Mouse (Mus musculus): ENCODE measurements at regions not wholly inside any gene's neighbourhood (a gene's known extent, or its start where the extent isn't known, plus 50 kb on each side); places are given as distances from the start of the nearest gene placed in this dataset.

- ATAC-seq = peak; percentile 59; the same call in 1 of the 2 replicates
Measured at GRCm38 (mm10) chr4:137128152-137128551, 79.6 kb upstream of the Zbtb40 start.

GRCm38 (mm10) chr4:137121684-137122083 is 73.1 kb upstream of the Zbtb40 start:
- H3K4me1 ChIP-seq = peaks cover 15% of the 10 kb centered on the region
- no peaks in the 10 kb centered on the region for H3K36me3 ChIP-seq (ENCODE audit: poor library complexity, severe bottlenecking)
- H3K4me3 ChIP-seq = no peak overlapping the region
- H3K27me3 ChIP-seq = peaks cover 9% of the 10 kb centered on the region; the same call in 1 of the 2 replicates
- no peak for ATAC-seq
- 56% methylated on average over 10 of the region's 10 CpGs for WGBS
- no peaks in the 10 kb centered on the region for H3K9me3 ChIP-seq (replicated peaks)
- H3K4me2 ChIP-seq = no peak overlapping the region
- no peak overlapping the region for H3K27ac ChIP-seq
- no peak overlapping the region for H3K9ac ChIP-seq

More at GRCm38 (mm10) chr4:137128152-137128551, 79.6 kb upstream of the Zbtb40 start:
- Histone ChIP-seq H3K4me3 (no peak overlapping the region), H3K36me3 (ENCODE audit: poor library complexity, severe bottlenecking) (no peaks in the 10 kb centered on the region), H3K9ac (peak overlapping the region; percentile 34; the same call in 1 of the 2 replicates), H3K4me2 (no peak overlapping the region), H3K9me3 (replicated peaks) (no peaks in the 10 kb centered on the region), H3K4me1 (peaks cover 13% of the 10 kb centered on the region; the same call in 1 of the 2 replicates), H3K27me3 (0 out of 2 replicates have a peak, but pooled peaks cover 3% of the 10 kb centered on the region), H3K27ac (peak overlapping the region; percentile 75)
- 55% methylated on average over 15 of the region's 15 CpGs for WGBS

GRCm38 (mm10) chr4:137120597-137120996 is 72.0 kb upstream of the Zbtb40 start:
- Histone ChIP-seq H3K27ac (no peak overlapping the region), H3K9me3 (replicated peaks) (no peaks in the 10 kb centered on the region), H3K36me3 (ENCODE audit: poor library complexity, severe bottlenecking) (no peaks in the 10 kb centered on the region), H3K4me1 (peaks cover 15% of the 10 kb centered on the region), H3K9ac (no peak overlapping the region), H3K4me2 (no peak overlapping the region), H3K27me3 (peaks cover 9% of the 10 kb centered on the region; the same call in 1 of the 2 replicates), H3K4me3 (no peak overlapping the region)
- ATAC-seq = no peak
- WGBS = 69% methylated on average over 7 of the region's 7 CpGs

GRCm38 (mm10) chr4:137118332-137118715 is 69.7 kb upstream of the Zbtb40 start:
- H3K36me3 ChIP-seq (ENCODE audit: poor library complexity, severe bottlenecking) = no peaks in the 10 kb centered on the region
- peak overlapping the region; percentile 37 for H3K4me3 ChIP-seq

GRCm38 (mm10) chr4:137117471-137118331 is 69.1 kb upstream of the Zbtb40 start:
- Histone ChIP-seq H3K36me3 (ENCODE audit: poor library complexity, severe bottlenecking) (no peaks in the 10 kb centered on the region), H3K4me2 (peak overlapping the region; percentile 64), H3K9ac (peak overlapping the region; percentile 50), H3K4me1 (peaks cover 15% of the 10 kb centered on the region), H3K27ac (no peak overlapping the region; the same call in 1 of the 2 replicates), H3K9me3 (replicated peaks) (no peaks in the 10 kb centered on the region), H3K4me3 (peak overlapping the region; percentile 37), H3K27me3 (peaks cover 9% of the 10 kb centered on the region; the same call in 1 of the 2 replicates)
- 2% methylated on average over 26 of the region's 27 CpGs for whole genome bisulfite sequencing
- peak; percentile 86 for ATAC-seq

More at GRCm38 (mm10) chr4:137118332-137118715, 69.7 kb upstream of the Zbtb40 start:
- Histone ChIP-seq H3K9me3 (replicated peaks) (no peaks in the 10 kb centered on the region), H3K9ac (peak overlapping the region; percentile 50), H3K27ac (no peak overlapping the region), H3K4me2 (peak overlapping the region; percentile 64), H3K27me3 (peaks cover 9% of the 10 kb centered on the region; the same call in 1 of the 2 replicates), H3K4me1 (peaks cover 15% of the 10 kb centered on the region)
- ATAC-seq = peak; percentile 30; the same call in 1 of the 2 replicates
- 17% methylated on average over 10 of the region's 10 CpGs for WGBS

- Histone ChIP-seq H3K4me1 (peaks cover 15% of the 10 kb centered on the region), H3K27me3 (peaks cover 9% of the 10 kb centered on the region; the same call in 1 of the 2 replicates), H3K9ac (no peak overlapping the region), H3K36me3 (ENCODE audit: poor library complexity, severe bottlenecking) (no peaks in the 10 kb centered on the region), H3K4me2 (no peak overlapping the region), H3K27ac (no peak overlapping the region), H3K9me3 (replicated peaks) (no peaks in the 10 kb centered on the region), H3K4me3 (no peak overlapping the region)
- WGBS = 91% methylated on average over 14 of the region's 14 CpGs
- no peak for ATAC-seq
Measured at GRCm38 (mm10) chr4:137115062-137115461, 66.5 kb upstream of the Zbtb40 start.

- 76% methylated on average over 10 of the region's 10 CpGs for WGBS
- H3K4me1 ChIP-seq = no peaks in the 10 kb centered on the region
- H3K9me3 ChIP-seq (replicated peaks) = no peaks in the 10 kb centered on the region
- H3K27ac ChIP-seq = no peak overlapping the region
- no peak for ATAC-seq
- no peaks in the 10 kb centered on the region for H3K36me3 ChIP-seq (ENCODE audit: poor library complexity, severe bottlenecking)
- H3K4me3 ChIP-seq = no peak overlapping the region
- H3K4me2 ChIP-seq = no peak overlapping the region
- H3K9ac ChIP-seq = no peak overlapping the region
- H3K27me3 ChIP-seq = no peaks in the 10 kb centered on the region
Measured at GRCm38 (mm10) chr4:137110276-137110675, 61.7 kb upstream of the Zbtb40 start.

- Histone ChIP-seq H3K4me2 (no peak overlapping the region), H3K4me3 (no peak overlapping the region), H3K27ac (no peak overlapping the region), H3K36me3 (ENCODE audit: poor library complexity, severe bottlenecking) (no peaks in the 10 kb centered on the region), H3K4me1 (no peaks in the 10 kb centered on the region), H3K27me3 (no peaks in the 10 kb centered on the region), H3K9ac (no peak overlapping the region), H3K9me3 (replicated peaks) (no peaks in the 10 kb centered on the region)
- 84% methylated on average over 10 of the region's 10 CpGs for WGBS
- ATAC-seq = no peak
Measured at GRCm38 (mm10) chr4:137104447-137105044, 55.9 kb upstream of the Zbtb40 start.

- 92% methylated on average over 12 of the region's 12 CpGs for WGBS
Measured at GRCm38 (mm10) chr4:137101169-137101568, 52.6 kb upstream of the Zbtb40 start.

GRCm38 (mm10) chr4:137100756-137101155 is 52.2 kb upstream of the Zbtb40 start:
- Histone ChIP-seq H3K9ac (no peak overlapping the region), H3K4me2 (no peak overlapping the region), H3K27me3 (no peaks in the 10 kb centered on the region), H3K4me1 (no peaks in the 10 kb centered on the region), H3K36me3 (ENCODE audit: poor library complexity, severe bottlenecking) (no peaks in the 10 kb centered on the region), H3K27ac (no peak overlapping the region), H3K9me3 (replicated peaks) (no peaks in the 10 kb centered on the region), H3K4me3 (no peak overlapping the region)
- 97% methylated on average over 4 of the region's 4 CpGs for WGBS
- ATAC-seq = no peak

More at GRCm38 (mm10) chr4:137101169-137101568, 52.6 kb upstream of the Zbtb40 start:
- ATAC-seq = no peak
- H3K4me2 ChIP-seq = no peak overlapping the region
- no peak overlapping the region for H3K4me3 ChIP-seq
- no peaks in the 10 kb centered on the region for H3K9me3 ChIP-seq (replicated peaks)
- H3K36me3 ChIP-seq (ENCODE audit: poor library complexity, severe bottlenecking) = no peaks in the 10 kb centered on the region
- H3K27me3 ChIP-seq = no peaks in the 10 kb centered on the region
- H3K4me1 ChIP-seq = no peaks in the 10 kb centered on the region
- H3K9ac ChIP-seq = no peak overlapping the region
- H3K27ac ChIP-seq = no peak overlapping the region
